ENCODE assay signal across 8 mouse cellular contexts in the genomic region with DNA sequence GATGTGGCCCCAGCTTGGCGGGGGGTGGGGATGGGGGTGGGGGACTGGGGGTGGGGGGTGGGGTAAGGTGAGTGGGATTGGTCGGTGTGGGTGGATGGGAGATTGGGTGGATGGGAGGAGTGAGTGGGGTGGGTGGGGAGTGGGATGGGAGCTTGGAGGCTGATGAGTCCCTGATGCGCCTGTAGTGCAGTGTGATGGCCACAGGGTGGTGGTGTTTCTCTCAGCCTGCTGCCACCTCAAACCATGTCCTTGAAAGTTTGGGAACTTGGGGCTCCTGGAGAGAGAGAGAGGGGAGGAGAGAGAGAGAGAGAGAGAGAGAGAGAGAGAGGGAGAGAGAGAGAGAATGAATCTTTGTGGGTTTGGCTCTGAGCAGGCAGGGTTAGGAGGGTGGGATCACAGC. TPM values are rescaled to one million over a fixed set of nuclear protein-coding genes. Genes with fewer than 3 reads are reported as not detected.
A peak's percentile ranks its signal among the peaks of the same experiment; 100 is the strongest.
DNase-seq lines count a peak whose midpoint lies in the region; ATAC-seq and TF ChIP-seq lines count a peak whose summit lies in the region.

No protein-coding gene starts in this region.

- WGBS in forebrain, embryonic 11.5 days: 3% methylated on average over 3 of the region's 3 CpGs
- WGBS in forebrain, embryonic 13.5 days: 0% methylated on average over 3 of the region's 3 CpGs
- WGBS in lung, postnatal 0 days: 0% methylated on average over 3 of the region's 3 CpGs
- WGBS in limb, embryonic 10.5 days: 9% methylated on average over 3 of the region's 3 CpGs

- H3K4me2 ChIP-seq in forebrain, embryonic 11.5 days (ENCODE audit: low read depth, low read length, severe bottlenecking): no peak overlapping the region
- no peak overlapping the region for H3K4me2 ChIP-seq in forebrain, embryonic 13.5 days
- H3K4me2 ChIP-seq in lung, postnatal 0 days (replicated peaks; ENCODE audit: low read depth, low read length): no peak overlapping the region

- H3K36me3 ChIP-seq in forebrain, embryonic 11.5 days (ENCODE audit: control insufficient read depth, insufficient read depth, low read length): no peaks in the 10 kb centered on the region
- no peaks in the 10 kb centered on the region for H3K36me3 ChIP-seq in forebrain, embryonic 13.5 days (ENCODE audit: poor library complexity, severe bottlenecking)
- H3K36me3 ChIP-seq in lung, postnatal 0 days (ENCODE audit: insufficient read depth, low read length): no peaks in the 10 kb centered on the region
- H3K36me3 ChIP-seq in limb, embryonic 10.5 days: no peaks in the 10 kb centered on the region

- H3K27ac ChIP-seq in forebrain, embryonic 11.5 days (ENCODE audit: low read depth, low read length): no peak overlapping the region
- no peak overlapping the region for H3K27ac ChIP-seq in forebrain, embryonic 13.5 days
- H3K27ac ChIP-seq in lung, postnatal 0 days (ENCODE audit: low read length): no peak overlapping the region
- no peak overlapping the region for H3K27ac ChIP-seq in limb, embryonic 10.5 days

- TF ChIP-seq EP300 in lung, postnatal 0 days (IDR thresholded peaks at IDR 0.05): no peak

- peak; percentile 73 for DNase-seq in forebrain, embryonic 11.5 days (ENCODE audit: low spot score)
- peak; percentile 31 for DNase-seq in lung, postnatal 0 days (ENCODE audit: low spot score)
- no peak for DNase-seq in lung, postnatal 4 days
- DNase-seq in brain, adult 2 months (ENCODE audit: low read depth, low spot score): peak; percentile 62
- peak; percentile 55 for DNase-seq in limb, embryonic 10.5 days (ENCODE audit: low spot score)
- no peak for DNase-seq in urinary bladder, adult 2 months (ENCODE audit: low spot score)
- DNase-seq in cerebellum, adult 9-11 months: no peak

- no peak overlapping the region for H3K4me3 ChIP-seq in forebrain, embryonic 11.5 days (ENCODE audit: low read depth, low read length)
- H3K4me3 ChIP-seq in forebrain, embryonic 13.5 days: no peak overlapping the region
- H3K4me3 ChIP-seq in lung, postnatal 0 days (ENCODE audit: low read depth, low read length): no peak overlapping the region
- no peak overlapping the region for H3K4me3 ChIP-seq in limb, embryonic 10.5 days

- H3K9me3 ChIP-seq in forebrain, embryonic 11.5 days (ENCODE audit: control insufficient read depth, low read length): no peaks in the 10 kb centered on the region
- no peaks in the 10 kb centered on the region for H3K9me3 ChIP-seq in forebrain, embryonic 13.5 days (replicated peaks)
- H3K9me3 ChIP-seq in lung, postnatal 0 days (ENCODE audit: low read length): no peaks in the 10 kb centered on the region
- no peaks in the 10 kb centered on the region for H3K9me3 ChIP-seq in limb, embryonic 10.5 days (replicated peaks)

- TF ChIP-seq CTCF in lung, postnatal 0 days (IDR thresholded peaks at IDR 0.05): peak; percentile 65

- no peak overlapping the region for H3K9ac ChIP-seq in forebrain, embryonic 11.5 days (ENCODE audit: low read length)
- H3K9ac ChIP-seq in forebrain, embryonic 13.5 days: no peak overlapping the region
- no peak overlapping the region for H3K9ac ChIP-seq in lung, postnatal 0 days (replicated peaks; ENCODE audit: low read depth)

- H3K27me3 ChIP-seq in forebrain, embryonic 11.5 days (ENCODE audit: control insufficient read depth, insufficient read depth, low read length): no peaks in the 10 kb centered on the region
- no peaks in the 10 kb centered on the region; the same call in 1 of the 2 replicates for H3K27me3 ChIP-seq in forebrain, embryonic 13.5 days
- no peaks in the 10 kb centered on the region for H3K27me3 ChIP-seq in lung, postnatal 0 days (replicated peaks; ENCODE audit: insufficient read depth, low read length)
- H3K27me3 ChIP-seq in limb, embryonic 10.5 days (ENCODE audit: low read depth, poor library complexity, severe bottlenecking): no peaks in the 10 kb centered on the region

- peak; percentile 49 for ATAC-seq in forebrain, embryonic 11.5 days (replicated peaks; ENCODE audit: low FRiP score)
- no peak for ATAC-seq in forebrain, embryonic 13.5 days
- no peak for ATAC-seq in lung, postnatal 0 days

- no peaks in the 10 kb centered on the region for H3K4me1 ChIP-seq in forebrain, embryonic 11.5 days (replicated peaks; ENCODE audit: control insufficient read depth, insufficient read depth, low read length)
- H3K4me1 ChIP-seq in forebrain, embryonic 13.5 days: no peaks in the 10 kb centered on the region
- H3K4me1 ChIP-seq in lung, postnatal 0 days (ENCODE audit: insufficient read depth, low read depth, low read length): no peaks in the 10 kb centered on the region
- no peaks in the 10 kb centered on the region for H3K4me1 ChIP-seq in limb, embryonic 10.5 days

RNA-seq across cellular contexts. Expression of a gene that starts 20.7 kb away (rescaled TPM):
- 18.1 and 19.8 TPM in 2 replicates for polyA plus RNA-seq in forebrain, embryonic 11.5 days (2014; fragmentation: Nextera tagmentation; extraction: Ambion mirVana)
- polyA plus RNA-seq in forebrain, embryonic 13.5 days (2015; fragmentation: Nextera tagmentation; extraction: Ambion mirVana): 8.4 and 9.7 TPM in 2 replicates
- 2.1 and 2.7 TPM in 2 replicates for polyA plus RNA-seq in lung, postnatal 0 days (2015; fragmentation: Nextera tagmentation; extraction: Ambion mirVana)
- polyA plus RNA-seq in limb, embryonic 10.5 days (2016; fragmentation: Nextera tagmentation; extraction: Ambion mirVana): 6.6 and 8.2 TPM in 2 replicates
- polyA plus RNA-seq in urinary bladder, adult 2 months (2012; rRNA removed): 20.9 and 23.1 TPM in 2 replicates

Comparison
In these comparisons a context has a peak if more than half of its experiments do, and no peak if none do; other contexts are left out.
1. DNase-seq: peak in forebrain, embryonic 11.5 days (single experiment), lung, postnatal 0 days (single experiment), brain, adult 2 months (single experiment) and limb, embryonic 10.5 days (single experiment); none in lung, postnatal 4 days (0 of 2), urinary bladder, adult 2 months (single experiment) and cerebellum, adult 9-11 months (single experiment).